Mouse (Mus musculus) heart, embryonic 12.5 days (tissue): ENCODE results near the gene Olfml3. TPM values are rescaled to one million over a fixed set of nuclear protein-coding genes. Genes with fewer than 3 reads are reported as not detected.

ENCODE experiments used
- ATAC-seq: fragments of 200-750 bp; cut with Nextera tagmentation; 2 replicates; pipeline ENCODE4 v1.8.0; 2017; ENCODE audit warnings: moderate TSS enrichment, moderate library complexity; ENCODE audit not compliant: insufficient number of reproducible peaks, low FRiP score
- H3K27ac ChIP-seq: fragments of 300-500 bp; sonication (generic); 2 replicates; pipeline ENCODE4 v1.5.1; 2016; ENCODE audit warnings: mild to moderate bottlenecking, moderate library complexity; ENCODE audit not compliant: poor library complexity, severe bottlenecking
- H3K27me3 ChIP-seq: fragments of 300-500 bp; sonication (generic); replicated peaks from 2 replicates; pipeline ENCODE4 v1.6.1; 2016; ENCODE audit warnings: mild to moderate bottlenecking, moderate library complexity
- H3K36me3 ChIP-seq: fragments of 300-500 bp; sonication (generic); 2 replicates; pipeline ENCODE4 v1.6.1; 2016; ENCODE audit warnings: mild to moderate bottlenecking, moderate library complexity
- H3K4me1 ChIP-seq: fragments of 300-500 bp; sonication (generic); replicated peaks from 2 replicates; pipeline ENCODE4 v1.6.1; 2016; ENCODE audit warnings: mild to moderate bottlenecking
- H3K4me2 ChIP-seq: fragments of 300-500 bp; sonication (generic); 2 replicates; pipeline ENCODE4 v1.6.1; 2016; ENCODE audit warnings: mild to moderate bottlenecking, moderate library complexity
- H3K4me3 ChIP-seq: fragments of 300-500 bp; sonication (generic); 2 replicates; pipeline ENCODE4 v1.5.1; 2016; ENCODE audit warnings: mild to moderate bottlenecking
- H3K9ac ChIP-seq: fragments of 300-500 bp; sonication (generic); 2 replicates; pipeline ENCODE4 v1.6.1; 2016; ENCODE audit warnings: mild to moderate bottlenecking, moderate library complexity
- H3K9me3 ChIP-seq: fragments of 300-500 bp; sonication (generic); replicated peaks from 2 replicates; pipeline ENCODE4 v1.6.1; 2016; ENCODE audit warnings: mild to moderate bottlenecking, moderate library complexity
- WGBS: fragments of 180-500 bp; shearing (Covaris S2); methylation state at CpG from one replicate; pipeline ENCODE4 v1.1.7; 2016; 5-methylcytosine and 5-hydroxymethylcytosine counted together
- polyA plus RNA-seq: library from polyadenylated mRNA; unstranded; fragments of >200 nt; fragmentation: Nextera tagmentation; extraction: Ambion mirVana; gene quantifications from 2 replicates; pipeline ENCODE4 v1.2.1, GENCODE M21; 2016

Olfml3 gene
- polyA plus RNA-seq, 1 experiment from 2014 or later = 19.5 TPM

GRCm38 (mm10) chr3:103724137-103724536 is 13.7 kb downstream of the Olfml3 start:
- H3K27me3 ChIP-seq = no peaks in the 10 kb centered on the region
- H3K36me3 ChIP-seq = no peaks in the 10 kb centered on the region
- peaks cover 8% of the 10 kb centered on the region; the same call in 1 of the 2 replicates for H3K4me1 ChIP-seq
- no peak overlapping the region for H3K9ac ChIP-seq
- WGBS = 32% methylated on average over 3 of the region's 3 CpGs
- no peak overlapping the region for H3K27ac ChIP-seq
- ATAC-seq = no peak
- no peak overlapping the region for H3K4me3 ChIP-seq
- no peaks in the 10 kb centered on the region for H3K9me3 ChIP-seq
- no peak overlapping the region for H3K4me2 ChIP-seq

- WGBS = 79% methylated on average over 4 of the region's 4 CpGs
- no peak overlapping the region for H3K27ac ChIP-seq
Observed at GRCm38 (mm10) chr3:103718728-103719127, 19.1 kb downstream of the Olfml3 start.

GRCm38 (mm10) chr3:103716774-103717760 is 20.7 kb downstream of the Olfml3 start:
- no peak for ATAC-seq
- Histone ChIP-seq H3K27me3 (no peaks in the 10 kb centered on the region; the same call in 1 of the 2 replicates), H3K27ac (no peak overlapping the region), H3K4me2 (no peak overlapping the region), H3K36me3 (no peaks in the 10 kb centered on the region), H3K9me3 (no peaks in the 10 kb centered on the region), H3K4me1 (peaks cover 13% of the 10 kb centered on the region), H3K4me3 (no peak overlapping the region), H3K9ac (no peak overlapping the region)
- 59% methylated on average over 15 of the region's 15 CpGs for WGBS

More at GRCm38 (mm10) chr3:103718728-103719127, 19.1 kb downstream of the Olfml3 start:
- no peak overlapping the region for H3K9ac ChIP-seq
- no peaks in the 10 kb centered on the region for H3K9me3 ChIP-seq
- no peak overlapping the region for H3K4me3 ChIP-seq
- no peaks in the 10 kb centered on the region for H3K36me3 ChIP-seq
- no peaks in the 10 kb centered on the region; the same call in 1 of the 2 replicates for H3K27me3 ChIP-seq
- ATAC-seq = no peak
- H3K4me2 ChIP-seq = no peak overlapping the region
- H3K4me1 ChIP-seq = peaks cover 13% of the 10 kb centered on the region

- WGBS = 62% methylated on average over 11 of the region's 11 CpGs
- H3K27ac ChIP-seq = no peak overlapping the region
Observed at GRCm38 (mm10) chr3:103715762-103716693, 21.8 kb downstream of the Olfml3 start.

GRCm38 (mm10) chr3:103714942-103715341 is 22.9 kb downstream of the Olfml3 start:
- Histone ChIP-seq H3K27me3 (no peaks in the 10 kb centered on the region; the same call in 1 of the 2 replicates), H3K36me3 (no peaks in the 10 kb centered on the region), H3K27ac (no peak overlapping the region), H3K9me3 (no peaks in the 10 kb centered on the region), H3K4me2 (no peak overlapping the region), H3K9ac (no peak overlapping the region), H3K4me1 (peaks cover 13% of the 10 kb centered on the region), H3K4me3 (no peak overlapping the region)
- 82% methylated on average over 8 of the region's 8 CpGs for WGBS
- no peak for ATAC-seq

More at GRCm38 (mm10) chr3:103715762-103716693, 21.8 kb downstream of the Olfml3 start:
- Histone ChIP-seq H3K27me3 (no peaks in the 10 kb centered on the region; the same call in 1 of the 2 replicates), H3K9me3 (no peaks in the 10 kb centered on the region), H3K4me3 (no peak overlapping the region), H3K36me3 (no peaks in the 10 kb centered on the region), H3K9ac (no peak overlapping the region), H3K4me1 (peaks cover 13% of the 10 kb centered on the region), H3K4me2 (no peak overlapping the region)
- ATAC-seq = no peak

GRCm38 (mm10) chr3:103714236-103714875 is 23.4 kb downstream of the Olfml3 start:
- H3K27me3 ChIP-seq = no peaks in the 10 kb centered on the region; the same call in 1 of the 2 replicates
- H3K4me3 ChIP-seq = no peak overlapping the region
- 56% methylated on average over 7 of the region's 7 CpGs for WGBS
- H3K4me1 ChIP-seq = peaks cover 13% of the 10 kb centered on the region
- H3K9ac ChIP-seq = no peak overlapping the region
- H3K36me3 ChIP-seq = no peaks in the 10 kb centered on the region
- ATAC-seq = no peak
- no peaks in the 10 kb centered on the region for H3K9me3 ChIP-seq
- H3K27ac ChIP-seq = no peak overlapping the region
- H3K4me2 ChIP-seq = no peak overlapping the region

GRCm38 (mm10) chr3:103712196-103712595 is 25.6 kb downstream of the Olfml3 start:
- Histone ChIP-seq H3K4me2 (no peak overlapping the region), H3K4me1 (peaks cover 6% of the 10 kb centered on the region)
- 94% methylated on average over 4 of the region's 4 CpGs for WGBS

GRCm38 (mm10) chr3:103709470-103710040 is 28.2 kb downstream of the Olfml3 start:
- Histone ChIP-seq H3K27ac (no peak overlapping the region), H3K27me3 (no peaks in the 10 kb centered on the region), H3K4me2 (no peak overlapping the region), H3K36me3 (no peaks in the 10 kb centered on the region), H3K4me1 (no peaks in the 10 kb centered on the region), H3K9me3 (no peaks in the 10 kb centered on the region), H3K4me3 (no peak overlapping the region), H3K9ac (no peak overlapping the region)
- no peak for ATAC-seq
- 76% methylated on average over 5 of the region's 5 CpGs for WGBS

More at GRCm38 (mm10) chr3:103712196-103712595, 25.6 kb downstream of the Olfml3 start:
- H3K4me3 ChIP-seq = no peak overlapping the region
- no peaks in the 10 kb centered on the region for H3K9me3 ChIP-seq
- ATAC-seq = no peak
- H3K27me3 ChIP-seq = no peaks in the 10 kb centered on the region; the same call in 1 of the 2 replicates
- H3K36me3 ChIP-seq = no peaks in the 10 kb centered on the region
- H3K27ac ChIP-seq = no peak overlapping the region
- H3K9ac ChIP-seq = no peak overlapping the region

- Histone ChIP-seq H3K9ac (no peak overlapping the region), H3K9me3 (no peaks in the 10 kb centered on the region), H3K27me3 (no peaks in the 10 kb centered on the region), H3K27ac (no peak overlapping the region), H3K4me2 (no peak overlapping the region), H3K4me3 (no peak overlapping the region), H3K36me3 (no peaks in the 10 kb centered on the region), H3K4me1 (no peaks in the 10 kb centered on the region)
- ATAC-seq = no peak
- WGBS = 83% methylated on average over 12 of the region's 12 CpGs
Observed at GRCm38 (mm10) chr3:103705426-103705825, 32.4 kb downstream of the Olfml3 start.

GRCm38 (mm10) chr3:103704661-103705060 is 33.1 kb downstream of the Olfml3 start:
- H3K4me1 ChIP-seq = no peaks in the 10 kb centered on the region
- no peak overlapping the region for H3K9ac ChIP-seq
- H3K4me3 ChIP-seq = no peak overlapping the region
- WGBS = 63% methylated on average over 6 of the region's 6 CpGs
- H3K4me2 ChIP-seq = no peak overlapping the region
- H3K36me3 ChIP-seq = no peaks in the 10 kb centered on the region
- no peaks in the 10 kb centered on the region for H3K9me3 ChIP-seq
- H3K27ac ChIP-seq = no peak overlapping the region
- ATAC-seq = no peak
- no peaks in the 10 kb centered on the region for H3K27me3 ChIP-seq
